Mouse (Mus musculus): Measurements from ENCODE around the gene Plxna4.

GRCm38 (mm10) chr6:32246036-32246435, 342.0 kb downstream of the Plxna4 start:
- TF ChIP-seq CTCF (IDR thresholded peaks at IDR 0.05; ENCODE audit: low read depth, low read length) = no peak
- TF ChIP-seq POLR2A (IDR thresholded peaks at IDR 0.05; ENCODE audit: borderline replicate concordance, low read depth, low read length) = no peak
